Mouse (Mus musculus) spleen, adult 2 months (tissue): ENCODE measurements around the gene Dpy30.

ENCODE experiments used
- CTCF ChIP-seq: fragments of 200-500 bp; IDR thresholded peaks from 2 replicates; pipeline ENCODE4 v1.5.1; 2011; ENCODE audit warnings: mild to moderate bottlenecking, inconsistent platforms; ENCODE audit not compliant: insufficient read depth, insufficient read length, insufficient replicate concordance; ENCODE audit errors: extremely low read depth
- POLR2A ChIP-seq: fragments of 200-500 bp; IDR thresholded peaks from 2 replicates; pipeline ENCODE4 v1.6.1; 2011; ENCODE audit warnings: low read depth, low read length, inconsistent platforms

GRCm38 (mm10) chr17:74296076-74296823, 27.5 kb downstream of the Dpy30 start:
- no peak for TF ChIP-seq CTCF
- no peak for TF ChIP-seq POLR2A
